Mouse (Mus musculus) myocyte (in vitro differentiated cells): Measurements from ENCODE around the gene Fam78a. TPM values are rescaled to one million over a fixed set of nuclear protein-coding genes. Genes with fewer than 3 reads are reported as not detected.

Experiments
- H3K27me3 ChIP-seq: one replicate; pipeline ENCODE4 v1.6.1; 2011; ENCODE audit not compliant: control insufficient read depth, insufficient read depth, insufficient read length
- H3K36me3 ChIP-seq: one replicate; pipeline ENCODE4 v1.6.1; 2011; ENCODE audit not compliant: control insufficient read depth, insufficient read depth
- H3K4me2 ChIP-seq: one replicate; pipeline ENCODE4 v1.6.1; 2011; ENCODE audit warnings: low read depth, control low read depth
- H3K4me3 ChIP-seq: one replicate; pipeline ENCODE4 v1.5.1; 2011; ENCODE audit warnings: mild to moderate bottlenecking, control low read depth, moderate library complexity
- H3K79me2 ChIP-seq: one replicate; pipeline ENCODE4 v1.6.1; 2011; ENCODE audit not compliant: control insufficient read depth, insufficient read depth
- H3ac ChIP-seq: one replicate; pipeline ENCODE4 v1.6.1; 2011; ENCODE audit not compliant: control insufficient read depth, insufficient read length
- CEBPB ChIP-seq: IDR thresholded peaks from 2 replicates; pipeline ENCODE4 v1.6.1; 2011; ENCODE audit warnings: mild to moderate bottlenecking, moderate library complexity; ENCODE audit not compliant: poor library complexity, insufficient read depth, severe bottlenecking
- E2F4 ChIP-seq: IDR thresholded peaks from one replicate; pipeline ENCODE4 v1.6.1; 2011; ENCODE audit warnings: mild to moderate bottlenecking, control low read depth, moderate library complexity; ENCODE audit not compliant: insufficient read depth
- MAX ChIP-seq: IDR thresholded peaks from one replicate; pipeline ENCODE4 v1.6.1; 2011; ENCODE audit warnings: low read depth, mild to moderate bottlenecking, control low read depth
- MYOD1 ChIP-seq, 3 experiments: IDR thresholded peaks; one replicate each; pipeline ENCODE4 v1.6.1; 2011; ENCODE audit warnings: control low read depth in 2 of 3, low read depth in 2 of 3, mild to moderate bottlenecking in 2 of 3, moderate library complexity in 1 of 3; ENCODE audit not compliant: insufficient read length in 2 of 3, control insufficient read depth in 1 of 3
- MYOG ChIP-seq, 3 experiments: IDR thresholded peaks; one replicate each; pipeline ENCODE4 v1.6.1; 2011; ENCODE audit warnings: control low read depth in 2 of 3, low read depth in 2 of 3, mild to moderate bottlenecking in 2 of 3; ENCODE audit not compliant: insufficient read length in 2 of 3, control insufficient read depth in 1 of 3, insufficient read depth in 1 of 3
- POLR2A ChIP-seq: IDR thresholded peaks from one replicate; pipeline ENCODE4 v1.6.1; 2011; ENCODE audit warnings: low read depth, mild to moderate bottlenecking, control low read depth, moderate library complexity; ENCODE audit not compliant: insufficient read length
- POLR2AphosphoS2 ChIP-seq: IDR thresholded peaks from one replicate; pipeline ENCODE4 v1.6.1; 2011; ENCODE audit warnings: low read depth, control low read depth; ENCODE audit not compliant: insufficient read length
- REST ChIP-seq: IDR thresholded peaks from one replicate; pipeline ENCODE4 v1.6.1; 2011; ENCODE audit warnings: mild to moderate bottlenecking, control low read depth, moderate library complexity; ENCODE audit not compliant: insufficient read depth, insufficient read length
- SRF ChIP-seq: IDR thresholded peaks from one replicate; pipeline ENCODE4 v1.6.1; 2011; ENCODE audit warnings: low read depth; ENCODE audit not compliant: control insufficient read depth, insufficient read length
- TCF12 ChIP-seq: IDR thresholded peaks from one replicate; pipeline ENCODE4 v1.6.1; 2011; ENCODE audit warnings: mild to moderate bottlenecking, control low read depth; ENCODE audit not compliant: poor library complexity, insufficient read depth, severe bottlenecking
- TCF3 ChIP-seq: IDR thresholded peaks from one replicate; pipeline ENCODE4 v1.6.1; 2011; ENCODE audit warnings: low read depth, control low read depth; ENCODE audit not compliant: insufficient read length
- USF1 ChIP-seq: IDR thresholded peaks from one replicate; pipeline ENCODE4 v1.6.1; 2011; ENCODE audit warnings: low read depth, mild to moderate bottlenecking, control low read depth, moderate library complexity
- polyA plus RNA-seq: library from polyadenylated mRNA; unstranded; fragments of >200 nt; fragmentation: generic; extraction: Trizol; gene quantifications from one replicate; pipeline ENCODE4 v1.2.1, GENCODE M21; 2012; ENCODE audit warnings: missing spikeins

Fam78a gene
- polyA plus RNA-seq, 1 experiment = 4.7 TPM

GRCm38 (mm10) chr2:32121150-32121549 is 36.5 kb upstream of the Fam78a start:
- Histone ChIP-seq H3K4me2 (no peak overlapping the region), H3K27me3 (no peaks in the 10 kb centered on the region), H3K36me3 (no peaks in the 10 kb centered on the region), H3K79me2 (no peaks in the 10 kb centered on the region), H3ac (no peak overlapping the region), H3K4me3 (no peak overlapping the region)
- TF ChIP-seq MYOG (IDR thresholded peaks at IDR 0.05; ENCODE audit: control insufficient read depth in 1 of 3, insufficient read depth in 1 of 3, insufficient read length in 2 of 3, low read depth in 2 of 3) (no peak), TCF12 (no peak), USF1 (no peak), E2F4 (no peak), TCF3 (no peak), MYOD1 (IDR thresholded peaks at IDR 0.05; ENCODE audit: control insufficient read depth in 1 of 3, insufficient read length in 2 of 3, low read depth in 2 of 3) (no peak), MAX (no peak), REST (no peak), POLR2AphosphoS2 (no peak), SRF (no peak), CEBPB (no peak), POLR2A (no peak)

GRCm38 (mm10) chr2:32119802-32120750 is 35.4 kb upstream of the Fam78a start:
- Histone ChIP-seq H3K4me2 (no peak overlapping the region), H3K4me3 (no peak overlapping the region), H3K79me2 (no peaks in the 10 kb centered on the region), H3ac (no peak overlapping the region), H3K36me3 (no peaks in the 10 kb centered on the region), H3K27me3 (no peaks in the 10 kb centered on the region)
- TF ChIP-seq SRF = no peak
- TF ChIP-seq TCF12 = no peak
- TF ChIP-seq REST = no peak
- TF ChIP-seq POLR2AphosphoS2 = no peak
- no peak for TF ChIP-seq MAX
- no peak for TF ChIP-seq POLR2A
- TF ChIP-seq E2F4 = no peak
- TF ChIP-seq MYOD1 (IDR thresholded peaks at IDR 0.05; ENCODE audit: control insufficient read depth in 1 of 3, insufficient read length in 2 of 3, low read depth in 2 of 3) = no peak
- no peak for TF ChIP-seq USF1
- no peak for TF ChIP-seq CEBPB
- TF ChIP-seq MYOG (IDR thresholded peaks at IDR 0.05; ENCODE audit: control insufficient read depth in 1 of 3, insufficient read depth in 1 of 3, insufficient read length in 2 of 3, low read depth in 2 of 3) = no peak

DNA sequence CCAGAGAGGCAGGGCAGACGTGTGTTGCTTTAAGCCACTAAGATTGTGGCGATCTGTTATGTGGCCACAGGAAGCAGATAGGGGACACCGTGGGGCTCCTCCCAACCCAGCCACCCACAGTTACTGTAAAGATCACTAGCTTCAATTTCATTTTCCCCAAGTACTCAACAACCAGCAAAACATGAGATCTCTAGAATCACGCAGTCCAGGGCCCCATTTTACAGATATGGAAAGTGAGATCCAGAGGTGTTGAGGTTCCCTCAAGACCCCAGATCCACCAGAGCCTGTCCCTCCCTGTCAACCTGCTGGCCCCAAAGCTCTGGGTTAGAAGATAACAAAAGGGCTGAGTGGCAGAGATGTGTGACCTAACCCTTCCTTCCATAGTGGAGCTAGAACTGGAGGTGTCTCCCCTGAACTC is 31.2 kb upstream of the Fam78a start:
- Histone ChIP-seq H3K79me2 (no peaks in the 10 kb centered on the region), H3K36me3 (no peaks in the 10 kb centered on the region), H3ac (no peak overlapping the region), H3K27me3 (no peaks in the 10 kb centered on the region), H3K4me3 (no peak overlapping the region), H3K4me2 (no peak overlapping the region)
- TF ChIP-seq CEBPB (no peak), TCF3 (no peak), MAX (no peak), USF1 (no peak), E2F4 (no peak), TCF12 (no peak), SRF (no peak), REST (no peak), POLR2A (no peak), POLR2AphosphoS2 (no peak), MYOG (IDR thresholded peaks at IDR 0.05; ENCODE audit: control insufficient read depth in 1 of 3, insufficient read depth in 1 of 3, insufficient read length in 2 of 3, low read depth in 2 of 3) (no peak)

DNA sequence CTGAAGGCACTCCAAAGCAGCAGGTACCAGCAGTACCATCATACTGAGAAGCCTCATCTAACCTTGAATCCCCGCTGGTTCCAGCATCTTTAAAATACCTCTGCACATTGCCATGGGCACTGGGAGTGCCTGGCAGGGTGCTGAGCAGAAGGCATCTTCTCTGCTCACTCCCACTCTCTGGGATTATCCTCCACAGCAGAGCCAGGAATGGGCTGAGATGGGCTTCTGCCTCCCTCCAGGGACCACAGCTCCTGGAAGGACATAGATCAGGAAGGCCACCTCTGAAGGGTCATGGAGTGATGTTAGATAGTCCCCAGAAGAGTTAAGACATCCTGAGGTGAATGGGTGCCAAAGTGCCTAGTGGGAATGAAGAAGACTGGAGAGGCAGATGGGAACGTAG is 27.9 kb upstream of the Fam78a start:
- no peak overlapping the region for H3ac ChIP-seq
- no peak overlapping the region for H3K4me2 ChIP-seq
- peaks cover 15% of the 10 kb centered on the region for H3K27me3 ChIP-seq
- no peaks in the 10 kb centered on the region for H3K36me3 ChIP-seq
- no peak for TF ChIP-seq MYOD1 (IDR thresholded peaks at IDR 0.05; ENCODE audit: control insufficient read depth in 1 of 3, insufficient read length in 2 of 3, low read depth in 2 of 3)
- no peak for TF ChIP-seq E2F4
- no peak for TF ChIP-seq SRF
- TF ChIP-seq MAX = no peak
- no peak for TF ChIP-seq POLR2A
- no peak for TF ChIP-seq REST
- no peak for TF ChIP-seq CEBPB
- TF ChIP-seq TCF3 = no peak
- no peak for TF ChIP-seq MYOG (IDR thresholded peaks at IDR 0.05; ENCODE audit: control insufficient read depth in 1 of 3, insufficient read depth in 1 of 3, insufficient read length in 2 of 3, low read depth in 2 of 3)
- TF ChIP-seq POLR2AphosphoS2 = no peak
- TF ChIP-seq USF1 = no peak
- H3K4me3 ChIP-seq = no peak overlapping the region
- no peaks in the 10 kb centered on the region for H3K79me2 ChIP-seq
